Mouse (Mus musculus) lung, postnatal 10 days (tissue): Measurements from ENCODE around the gene Ddx39b.
A peak's percentile ranks its signal among the peaks of the same experiment; 100 is the strongest.

Experiments
- DNase-seq: peaks from one replicate; pipeline ENCODE4 v3.0.0; 2021

The Ddx39b gene

DNA sequence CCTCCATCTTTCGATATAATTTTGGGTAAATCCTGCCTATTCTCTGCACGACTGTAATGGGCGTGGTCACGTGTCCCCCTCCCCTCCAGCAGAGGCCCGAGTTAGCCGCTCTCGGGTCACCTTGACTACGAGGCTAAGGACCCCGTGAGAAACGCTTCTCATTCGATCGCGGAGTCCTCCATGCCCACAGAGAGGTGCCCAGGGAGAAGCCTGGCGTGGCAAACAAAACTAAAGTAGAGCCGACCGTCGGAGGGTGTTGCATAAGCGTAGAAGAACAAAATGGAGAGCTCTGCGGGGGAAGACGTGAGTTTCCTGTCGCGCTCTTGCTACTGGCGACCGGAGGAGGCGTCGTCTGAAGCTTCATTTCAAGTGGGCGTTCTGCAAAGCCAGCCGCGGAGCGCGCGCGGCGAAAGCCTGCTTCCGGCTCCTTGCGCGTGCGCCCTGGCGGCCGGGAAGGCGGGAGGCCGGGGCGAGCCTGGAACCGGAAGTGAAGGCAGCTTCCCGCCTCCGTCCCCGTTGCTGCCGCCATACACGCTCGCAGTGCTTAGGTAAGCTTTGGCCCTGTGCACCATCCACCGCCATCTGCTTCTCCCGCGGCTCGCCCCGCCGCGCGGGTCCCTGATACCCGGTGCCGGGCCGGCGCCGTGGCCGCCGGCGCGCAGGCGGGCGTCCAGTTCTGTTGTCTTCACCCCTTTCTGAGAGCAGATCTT is at the start of gene Ddx39b:
Gene Ddx39b (plus strand): TSS at position 442 of the 710 bp plus-strand sequence.
- DNase-seq = peak; percentile 96

DNA sequence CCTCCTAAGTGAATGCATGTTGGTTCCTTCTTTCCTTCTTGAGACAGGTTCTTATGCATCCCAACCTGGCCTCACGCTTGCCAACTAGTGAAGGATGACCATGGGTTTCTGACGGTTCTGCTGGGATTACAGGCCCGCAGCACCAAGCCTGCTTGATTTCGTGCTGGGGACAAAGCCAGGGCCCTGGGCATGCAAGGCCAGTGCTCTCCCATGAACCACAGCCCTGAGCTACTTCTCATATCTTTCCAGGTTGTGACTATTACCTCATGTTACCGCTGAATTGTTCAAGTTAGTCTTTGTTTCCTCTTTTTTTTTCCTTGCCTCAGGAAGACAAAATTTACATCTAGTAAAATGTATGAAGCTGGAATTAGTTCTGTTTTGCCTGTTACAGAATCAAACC is 48.6 kb upstream of the Ddx39b start:
- DNase-seq = no peak

- DNase-seq = peak; percentile 40
Observed at GRCm38 (mm10) chr17:35193881-35194843, 47.4 kb upstream of the Ddx39b start, which contains the start of gene Ltb. Gene Ltb (plus strand): TSS chr17:35194439.

DNA sequence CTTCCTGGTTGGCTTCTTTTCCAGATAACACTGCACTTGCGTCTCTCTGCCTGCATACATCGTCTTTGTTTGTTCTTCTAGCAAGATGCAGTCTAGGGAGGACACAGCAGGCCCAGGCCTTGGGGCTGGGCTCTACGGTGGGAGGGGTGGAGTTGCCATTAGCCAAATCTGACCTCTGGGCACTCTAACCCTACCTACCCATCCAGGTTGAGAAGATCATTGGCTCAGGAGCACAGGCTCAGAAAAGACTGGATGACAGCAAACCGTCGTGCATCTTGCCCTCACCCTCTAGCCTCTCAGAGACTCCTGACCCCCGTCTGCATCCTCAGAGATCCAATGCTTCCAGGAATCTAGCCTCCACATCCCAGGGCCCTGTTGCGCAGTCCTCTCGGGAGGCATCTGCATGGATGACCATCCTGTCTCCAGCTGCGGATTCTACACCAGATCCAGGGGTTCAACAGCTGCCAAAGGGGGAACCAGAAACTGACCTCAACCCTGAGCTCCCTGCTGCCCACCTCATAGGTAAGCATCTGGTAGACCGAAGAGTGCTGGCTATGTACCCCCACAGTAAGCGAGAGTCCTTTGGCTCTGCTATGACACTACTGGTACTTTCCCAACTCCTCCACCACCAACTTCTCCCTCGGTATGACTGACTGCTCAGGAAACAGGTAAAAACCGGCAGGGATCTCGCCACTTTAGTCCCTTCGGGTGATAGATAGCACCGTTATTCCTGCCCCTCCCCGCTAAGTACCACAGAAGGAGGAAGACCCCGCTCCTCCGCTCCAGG is 46.5 kb upstream of the Ddx39b start:
- no peak for DNase-seq

DNA sequence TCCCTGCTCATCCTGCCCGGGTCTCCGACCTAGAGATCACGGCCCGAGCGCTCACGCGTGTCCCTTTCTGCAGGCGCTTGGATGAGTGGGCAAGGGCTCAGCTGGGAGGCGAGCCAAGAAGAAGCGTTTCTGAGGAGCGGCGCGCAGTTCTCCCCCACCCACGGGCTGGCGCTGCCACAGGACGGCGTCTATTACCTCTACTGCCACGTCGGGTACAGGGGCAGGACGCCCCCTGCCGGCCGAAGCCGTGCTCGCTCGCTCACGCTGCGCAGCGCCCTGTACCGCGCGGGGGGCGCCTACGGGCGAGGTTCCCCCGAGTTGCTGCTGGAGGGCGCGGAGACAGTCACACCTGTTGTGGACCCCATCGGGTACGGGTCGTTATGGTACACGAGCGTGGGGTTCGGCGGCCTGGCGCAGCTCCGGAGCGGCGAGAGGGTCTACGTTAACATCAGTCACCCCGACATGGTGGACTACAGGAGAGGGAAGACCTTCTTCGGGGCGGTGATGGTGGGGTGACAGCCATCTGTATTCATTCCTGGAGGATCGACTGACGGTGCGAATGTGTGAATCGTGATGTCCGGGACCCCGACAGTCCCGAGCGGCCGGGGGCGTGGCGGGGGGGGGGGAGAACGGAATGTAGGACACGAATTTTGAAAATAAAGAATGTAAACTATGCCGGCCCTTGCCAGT is 45.8 kb upstream of the Ddx39b start:
- peak; percentile 90 for DNase-seq

GRCm38 (mm10) chr17:35196321-35196641 is 45.3 kb upstream of the Ddx39b start:
- no peak for DNase-seq

DNA sequence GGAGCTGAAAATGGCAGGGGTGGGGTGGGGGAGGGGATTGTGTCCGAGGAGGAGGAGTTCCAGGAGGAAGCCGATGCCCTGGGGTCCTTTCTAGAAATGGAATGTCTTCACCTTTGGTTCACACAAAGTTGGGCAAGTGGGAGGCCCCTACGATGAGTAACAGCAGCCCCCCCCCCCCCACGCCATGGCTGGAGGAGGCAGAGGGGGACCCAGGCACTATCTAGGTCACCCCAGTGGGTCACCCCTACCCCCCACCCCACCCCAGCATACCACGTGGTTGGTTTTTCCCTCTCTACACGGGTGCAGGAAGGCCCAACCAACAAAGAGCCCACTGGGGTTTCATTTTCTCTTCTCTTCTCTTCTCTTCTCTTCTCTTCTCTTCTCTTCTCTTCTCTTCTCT is 44.4 kb upstream of the Ddx39b start:
- no peak for DNase-seq

DNA sequence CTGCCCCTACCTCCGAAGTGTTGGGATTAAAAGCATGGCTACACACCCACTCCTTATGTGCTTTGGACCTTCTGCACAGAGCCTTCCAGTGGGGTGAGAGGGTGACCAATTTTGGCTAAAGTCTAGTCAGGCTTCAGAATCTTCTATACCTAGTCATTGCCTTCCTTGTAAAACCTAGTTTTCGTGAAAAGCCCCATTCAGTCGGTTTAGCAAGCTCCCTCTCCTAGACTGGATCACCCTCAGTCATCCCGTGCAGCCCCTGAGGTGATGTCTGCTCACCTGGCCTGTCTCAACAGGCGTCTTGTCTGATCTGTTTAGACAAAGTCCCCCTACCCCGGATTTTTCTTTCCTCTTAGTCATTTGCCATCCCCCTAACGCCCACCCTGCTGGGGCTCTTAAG is 43.5 kb upstream of the Ddx39b start:
- DNase-seq = no peak

- DNase-seq = no peak
Observed at GRCm38 (mm10) chr17:35198946-35199345, 42.6 kb upstream of the Ddx39b start.

DNA sequence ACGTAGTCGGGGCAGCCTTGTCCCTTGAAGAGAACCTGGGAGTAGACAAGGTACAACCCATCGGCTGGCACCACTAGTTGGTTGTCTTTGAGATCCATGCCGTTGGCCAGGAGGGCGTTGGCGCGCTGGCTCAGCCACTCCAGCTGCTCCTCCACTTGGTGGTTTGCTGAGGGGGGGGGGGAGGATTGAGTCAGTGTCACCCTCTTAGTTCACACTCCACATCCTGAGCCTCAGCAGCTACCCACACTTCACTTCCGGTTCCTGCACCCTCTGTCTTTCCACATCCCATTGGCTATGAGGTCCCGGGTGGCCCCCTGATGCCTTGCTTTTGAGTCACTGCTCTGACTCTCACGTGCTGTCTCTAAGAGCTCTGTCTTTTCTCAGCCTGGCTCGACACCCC is 41.1 kb upstream of the Ddx39b start:
- no peak for DNase-seq

DNA sequence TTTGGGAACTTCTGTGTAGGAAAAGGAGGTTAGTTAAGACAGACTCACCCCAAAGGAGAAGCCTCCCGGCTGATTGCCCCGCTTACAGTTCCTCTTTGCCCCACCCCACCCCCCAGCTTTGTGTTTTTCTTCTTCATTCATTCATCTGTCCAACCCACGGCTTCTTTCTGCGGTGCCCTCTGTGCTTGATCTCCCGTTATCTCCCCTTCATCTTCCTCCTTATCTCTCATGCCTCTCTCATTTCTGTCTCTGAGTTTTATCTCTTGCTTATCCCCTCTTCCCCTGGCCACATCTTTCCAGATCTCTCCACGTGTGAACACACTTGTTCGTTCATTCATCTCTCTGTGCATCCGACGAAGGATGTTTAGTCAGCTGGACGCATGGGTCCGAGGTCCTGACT is 40.4 kb upstream of the Ddx39b start:
- no peak for DNase-seq

- DNase-seq = peak; percentile 72
Observed at GRCm38 (mm10) chr17:35201787-35202186, 39.8 kb upstream of the Ddx39b start, which contains the start of gene Tnf. Gene Tnf (minus strand): TSS chr17:35202007.

- no peak for DNase-seq
Observed at GRCm38 (mm10) chr17:35202442-35202841, 39.1 kb upstream of the Ddx39b start.

DNA sequence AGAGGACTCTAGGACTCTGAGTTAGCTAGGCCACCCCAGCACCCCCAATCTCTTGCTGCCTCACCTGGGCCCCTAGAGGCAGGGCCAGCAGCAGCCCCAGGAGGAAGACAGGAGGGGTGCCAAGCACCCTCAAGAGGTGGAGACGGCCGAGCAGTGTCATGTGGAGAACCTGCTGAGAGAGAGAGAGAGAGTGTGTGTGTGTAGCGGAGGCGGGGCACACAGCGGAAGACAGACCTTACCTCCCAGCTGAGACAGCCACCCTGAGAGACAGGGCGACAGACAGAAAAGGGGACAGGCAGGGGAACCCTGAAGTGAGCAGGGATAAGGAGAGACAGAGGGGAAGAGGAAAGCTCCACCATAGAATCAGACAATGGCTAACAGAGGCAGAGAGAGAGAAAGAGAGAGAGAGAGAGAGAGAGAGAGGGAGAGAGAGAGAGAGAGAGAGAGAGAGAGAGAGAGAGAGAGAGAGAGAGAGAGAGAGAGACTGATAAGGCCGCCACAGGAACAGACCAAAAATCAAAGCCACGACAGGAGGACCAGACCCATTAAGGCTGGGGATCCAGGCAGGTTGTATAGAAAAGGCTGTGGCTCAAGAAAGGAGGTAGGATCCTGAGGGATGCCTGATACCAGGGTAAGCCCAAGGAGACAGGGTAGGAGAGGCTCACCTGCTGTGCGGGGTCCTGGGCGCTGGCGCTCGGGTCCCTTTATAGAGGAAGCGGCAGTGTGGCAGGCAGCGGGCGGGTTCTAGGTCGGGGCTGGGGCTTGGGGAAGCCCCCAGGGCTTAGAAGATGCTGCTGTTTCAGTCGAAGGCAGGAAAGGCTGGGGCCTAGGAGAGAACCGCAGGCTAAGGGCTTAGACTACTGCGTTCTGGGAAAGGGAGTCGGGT is 36.8 kb upstream of the Ddx39b start, which contains the start of gene Lta:
Gene Lta (minus strand): TSS at position 858 of the 886 bp plus-strand sequence.
- no peak for DNase-seq

GRCm38 (mm10) chr17:35205380-35205769 is 36.2 kb upstream of the Ddx39b start:
- DNase-seq = no peak

- no peak for DNase-seq
Observed at GRCm38 (mm10) chr17:35209785-35210535, 31.6 kb upstream of the Ddx39b start.

DNA sequence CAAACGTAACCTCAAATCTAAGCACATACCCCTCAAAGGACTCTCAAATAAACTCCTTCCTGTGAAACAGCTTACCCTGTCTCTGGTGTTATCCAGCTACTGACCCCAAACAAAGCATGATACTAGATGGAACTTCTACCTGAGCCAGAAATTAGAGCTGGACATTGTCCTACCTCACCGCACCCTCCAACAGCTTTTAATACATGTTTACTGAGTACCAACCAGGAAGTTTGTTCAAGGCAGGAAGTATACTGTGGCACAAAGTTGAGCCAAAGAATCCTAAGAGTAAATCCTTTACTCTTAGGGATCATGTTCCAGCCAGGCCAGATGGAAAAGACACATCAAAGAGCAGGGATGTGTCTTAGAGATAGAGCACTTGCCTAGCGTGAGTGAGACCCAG is 31.0 kb upstream of the Ddx39b start:
- no peak for DNase-seq

GRCm38 (mm10) chr17:35213071-35213470 is 28.5 kb upstream of the Ddx39b start:
- no peak for DNase-seq

DNA sequence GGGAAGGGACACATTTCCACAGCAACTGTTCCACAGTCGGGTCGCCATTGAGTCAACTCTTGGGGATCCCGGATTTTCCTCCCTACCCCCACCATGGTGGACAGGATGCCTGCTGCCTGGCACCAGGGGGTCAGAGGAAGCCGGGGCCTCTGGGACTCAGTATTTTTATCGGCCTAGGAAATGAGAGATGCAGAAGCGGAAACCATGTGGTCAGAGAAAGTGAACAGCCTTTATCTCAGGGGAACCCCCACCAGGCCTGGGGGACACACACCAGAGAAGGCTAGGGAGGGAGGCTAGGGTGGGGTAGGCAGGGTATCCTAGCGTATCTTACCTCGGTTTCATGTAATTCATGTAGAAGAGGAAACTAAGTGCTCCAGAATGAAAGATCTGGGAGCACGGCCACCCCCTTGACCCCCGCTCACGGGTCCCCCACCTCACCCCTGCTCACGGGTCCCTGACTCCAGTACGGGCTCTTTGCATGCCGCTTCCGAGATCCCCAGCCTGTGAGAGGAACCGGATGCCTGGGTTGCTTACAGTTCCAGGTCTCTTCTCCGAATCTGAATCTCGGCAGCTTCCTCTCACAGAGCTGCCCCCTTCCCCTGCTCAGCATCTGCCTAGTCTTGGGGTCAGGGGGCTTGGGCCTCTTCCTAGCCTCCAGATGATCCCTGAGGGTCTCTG is 22.9 kb upstream of the Ddx39b start:
- DNase-seq = peak; percentile 73

DNA sequence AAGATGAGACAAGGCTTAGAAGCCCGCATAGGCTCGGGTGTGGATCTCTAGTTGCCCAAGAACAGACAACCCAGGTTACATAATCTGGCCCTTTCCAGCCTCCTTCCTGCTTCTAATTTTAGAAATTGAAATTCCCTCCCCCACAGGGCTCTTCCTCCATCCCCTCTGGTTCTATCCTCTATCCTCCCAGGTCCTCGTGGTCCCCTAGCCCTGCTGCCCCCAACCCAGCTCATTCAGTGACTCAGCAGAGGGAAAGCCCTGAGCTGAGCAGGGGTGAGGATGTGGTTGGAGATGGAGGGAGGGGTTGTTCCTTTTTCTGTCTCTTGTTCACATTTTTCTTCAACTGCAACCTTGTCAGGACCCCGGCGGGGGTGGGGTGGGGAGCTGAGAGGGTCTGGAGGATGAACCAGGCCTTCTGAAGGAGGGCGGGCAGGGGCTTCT is 21.9 kb upstream of the Ddx39b start:
- DNase-seq = no peak
